Mouse (Mus musculus) spleen, adult 2 months (tissue): Measurements from ENCODE around the gene Foxn2. TPM values are rescaled to one million over a fixed set of nuclear protein-coding genes. Genes with fewer than 3 reads are reported as not detected.
"Not testable (repeated sequence)": the region's sequence is repeated elsewhere in the genome, so short reads cannot be mapped to it uniquely, and the experiment has no call there.

Experiments
- DNase-seq, 2 experiments: peaks; one replicate each; pipeline versions ENCODE4 v3.0.0 to v3.0.0-alpha.2; 2012 to 2021; ENCODE audit warnings: low spot score in 2 of 2, low read depth in 1 of 2
- H3K27ac ChIP-seq: fragments of 200-500 bp; 2 replicates; pipeline ENCODE4 v1.5.1; 2012; ENCODE audit warnings: low read length, inconsistent platforms; ENCODE audit not compliant: insufficient read depth
- H3K27me3 ChIP-seq: fragments of 200-500 bp; 2 replicates; pipeline ENCODE4 v1.6.1; 2012; ENCODE audit warnings: mild to moderate bottlenecking, moderate library complexity, low read length, inconsistent platforms; ENCODE audit not compliant: control insufficient read depth, insufficient read depth
- H3K36me3 ChIP-seq: fragments of 200-500 bp; 2 replicates; pipeline ENCODE4 v1.6.1; 2012; ENCODE audit warnings: mild to moderate bottlenecking, low read length, inconsistent platforms; ENCODE audit not compliant: control insufficient read depth, insufficient read depth
- H3K4me1 ChIP-seq: fragments of 200-500 bp; 2 replicates; pipeline ENCODE4 v1.6.1; 2011; ENCODE audit warnings: inconsistent platforms; ENCODE audit not compliant: control insufficient read depth, insufficient read depth, insufficient read length
- H3K4me3 ChIP-seq: fragments of 200-500 bp; 2 replicates; pipeline ENCODE4 v1.5.1; 2011; ENCODE audit warnings: mild to moderate bottlenecking, inconsistent platforms; ENCODE audit not compliant: insufficient read depth, insufficient read length; ENCODE audit errors: extremely low read depth
- CTCF ChIP-seq: fragments of 200-500 bp; IDR thresholded peaks from 2 replicates; pipeline ENCODE4 v1.5.1; 2011; ENCODE audit warnings: mild to moderate bottlenecking, inconsistent platforms; ENCODE audit not compliant: insufficient read depth, insufficient read length, insufficient replicate concordance; ENCODE audit errors: extremely low read depth
- POLR2A ChIP-seq: fragments of 200-500 bp; IDR thresholded peaks from 2 replicates; pipeline ENCODE4 v1.6.1; 2011; ENCODE audit warnings: low read depth, low read length, inconsistent platforms
- WGBS: fragments of 180-500 bp; shearing (Covaris S2); methylation state at CpG from one replicate; pipeline ENCODE4 v1.1.7; 2018; 5-methylcytosine and 5-hydroxymethylcytosine counted together
- polyA plus RNA-seq: library from polyadenylated mRNA; depleted of rRNA; stranded (reverse); fragments of >200 nt; gene quantifications from 2 replicates; pipeline ENCODE4 v1.2.3, GENCODE M21; 2012

Foxn2 gene
- polyA plus RNA-seq, 1 experiment = 5.3 TPM

GRCm38 (mm10) chr17:88459916-88460901 is 19.7 kb downstream of the Foxn2 start:
- no peak for TF ChIP-seq CTCF
- no peak for DNase-seq
- Histone ChIP-seq H3K36me3 (peaks cover 4% of the 10 kb centered on the region; the same call in 1 of the 2 replicates), H3K4me1 (no peaks in the 10 kb centered on the region), H3K4me3 (no peak overlapping the region), H3K27me3 (no peaks in the 10 kb centered on the region), H3K27ac (no peak overlapping the region)
- WGBS = 84% methylated on average over 7 of the region's 7 CpGs

GRCm38 (mm10) chr17:88462658-88463057 is 22.1 kb downstream of the Foxn2 start:
- Histone ChIP-seq H3K27me3 (no peaks in the 10 kb centered on the region), H3K4me3 (no peak overlapping the region), H3K4me1 (no peaks in the 10 kb centered on the region), H3K36me3 (peaks cover 6% of the 10 kb centered on the region; the same call in 1 of the 2 replicates), H3K27ac (no peak overlapping the region)
- 47% methylated on average over 5 of the region's 5 CpGs for WGBS
- no peak for DNase-seq
- no peak for TF ChIP-seq POLR2A
- TF ChIP-seq CTCF = no peak

GRCm38 (mm10) chr17:88466591-88466990 is 26.1 kb downstream of the Foxn2 start:
- no peaks in the 10 kb centered on the region for H3K4me1 ChIP-seq
- H3K4me3 ChIP-seq = no peak overlapping the region
- no peak overlapping the region for H3K27ac ChIP-seq
- WGBS = 77% methylated on average over 1 of the region's 1 CpGs
- no peaks in the 10 kb centered on the region for H3K27me3 ChIP-seq
- no peak for DNase-seq
- TF ChIP-seq CTCF (no peak), POLR2A (no peak)
- peaks cover 8% of the 10 kb centered on the region for H3K36me3 ChIP-seq

- Histone ChIP-seq H3K4me1 (no peaks in the 10 kb centered on the region), H3K4me3 (no peak overlapping the region), H3K36me3 (peaks cover 7% of the 10 kb centered on the region), H3K27me3 (no peaks in the 10 kb centered on the region), H3K27ac (no peak overlapping the region)
- no peak for TF ChIP-seq CTCF
- TF ChIP-seq POLR2A = no peak
- WGBS = 95% methylated on average over 6 of the region's 6 CpGs
- no peak for DNase-seq
These were observed 27.2 kb downstream of the Foxn2 start for GRCm38 (mm10) chr17:88467696-88468095.

GRCm38 (mm10) chr17:88468655-88469398 is 28.3 kb downstream of the Foxn2 start:
- H3K4me3 ChIP-seq, H3K4me1 ChIP-seq, H3K36me3 ChIP-seq, H3K27ac ChIP-seq, DNase-seq, H3K27me3 ChIP-seq: not testable (repeated sequence)
- 95% methylated on average over 5 of the region's 5 CpGs for WGBS

DNA sequence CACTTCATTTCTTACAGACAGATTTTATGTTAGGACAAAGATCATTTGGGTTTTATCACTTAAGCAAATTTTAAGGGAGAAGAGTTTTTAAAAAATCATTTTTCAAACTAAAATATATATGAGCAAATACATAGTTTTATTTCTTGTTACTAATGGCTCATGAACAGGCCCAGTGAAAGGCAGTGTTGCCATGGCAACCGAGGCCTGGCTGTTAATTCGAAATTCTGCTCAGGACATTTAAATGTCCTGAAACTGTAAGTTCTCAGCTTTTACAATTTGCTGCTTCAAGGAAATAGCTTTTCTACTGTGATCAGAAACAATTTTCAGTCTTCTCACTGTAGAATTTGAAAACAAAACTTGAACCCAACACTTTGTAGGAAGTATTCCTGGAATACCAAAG is 33.3 kb downstream of the Foxn2 start:
- no peak overlapping the region for H3K4me3 ChIP-seq
- TF ChIP-seq POLR2A (no peak), CTCF (no peak)
- WGBS = 64% methylated on average over 2 of the region's 2 CpGs
- H3K27ac ChIP-seq = no peak overlapping the region
- no peaks in the 10 kb centered on the region for H3K27me3 ChIP-seq
- peaks cover 2% of the 10 kb centered on the region; the same call in 1 of the 2 replicates for H3K36me3 ChIP-seq
- no peaks in the 10 kb centered on the region for H3K4me1 ChIP-seq
- DNase-seq = no peak
